Mouse (Mus musculus) left cerebral cortex, postnatal 36 days (tissue): ENCODE measurements at regions not wholly inside any gene's neighbourhood (a gene's known extent, or its start where the extent isn't known, plus 50 kb on each side); places are given as distances from the start of the nearest gene placed in this dataset.
"Not testable (repeated sequence)": the region's sequence is repeated elsewhere in the genome, so short reads cannot be mapped to it uniquely, and the experiment has no call there.

Source experiments
- DNase-seq, 2 experiments: peaks; one replicate each; pipeline ENCODE4 v3.0.0; 2021 to 2022; ENCODE audit warnings: low spot score in 2 of 2, mixed read lengths in 1 of 2
- intact Hi-C: fragments of 180-260 bp; cut with DNase I; formaldehyde crosslinking; loops from one replicate; pipeline ENCODE4 v1.15.1; 2025

DNA sequence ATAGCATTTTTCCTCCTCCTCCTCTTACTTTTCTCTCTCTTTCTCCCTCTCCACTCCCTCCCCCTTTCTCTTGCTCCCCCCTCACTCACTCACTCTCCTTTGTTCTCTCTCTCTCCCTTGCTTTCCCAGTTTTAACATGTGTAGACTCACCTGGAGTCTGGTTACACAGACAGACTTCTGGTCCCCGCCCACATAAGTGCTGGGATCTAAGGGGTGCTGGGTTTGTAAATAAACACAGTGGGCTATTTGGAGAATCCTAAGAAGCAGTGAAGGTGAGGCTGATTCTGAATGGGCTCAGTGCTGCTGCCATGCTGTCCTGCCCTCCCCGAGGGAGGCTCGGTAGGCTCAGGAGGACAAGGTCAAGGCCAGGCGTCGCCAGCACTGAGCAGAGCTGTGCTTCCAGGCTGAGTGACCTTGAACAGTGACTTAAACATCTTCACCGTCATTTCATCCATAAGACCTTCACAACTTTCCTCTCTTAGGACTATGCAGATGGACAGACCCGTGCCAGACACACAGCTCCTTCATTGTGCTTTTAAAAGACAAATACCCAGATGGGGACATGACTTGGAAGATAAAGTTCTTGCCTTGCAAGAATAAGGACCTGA lies 186.7 kb upstream of the Myt1l start:
- no peak for DNase-seq
- intact Hi-C loops, result no loop called here

DNA sequence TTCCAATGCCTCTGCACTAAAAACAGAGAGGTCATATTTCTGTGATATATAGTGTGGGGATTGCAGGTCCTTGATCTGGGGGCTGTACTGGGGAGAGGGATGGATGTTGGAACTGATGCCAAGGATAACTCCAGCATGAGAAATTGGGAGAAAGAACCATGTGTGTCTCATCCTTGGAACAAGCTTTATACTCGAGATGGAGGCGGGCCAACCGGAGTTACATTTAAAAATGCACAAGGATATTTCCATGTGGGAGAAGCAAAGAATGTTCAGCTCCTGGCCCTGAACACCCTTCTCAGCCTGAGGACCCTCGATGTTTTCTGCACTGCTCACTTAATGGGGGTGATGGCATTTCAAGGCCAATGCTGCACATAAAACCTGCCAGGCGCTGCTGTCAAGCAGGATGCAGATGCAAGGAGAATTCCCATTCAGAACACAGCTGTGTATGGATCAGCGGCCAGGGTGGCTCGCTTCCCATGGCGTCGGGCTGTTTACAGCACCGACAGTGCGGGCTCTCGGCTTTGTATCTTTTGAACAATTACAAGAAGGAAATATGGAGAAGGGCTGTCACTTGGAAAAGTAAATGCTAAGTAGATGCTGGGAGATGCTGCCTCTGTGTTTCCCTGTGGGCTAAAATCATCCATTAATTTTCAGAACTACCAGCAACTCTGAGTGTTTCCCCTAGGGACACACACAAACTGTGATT lies 184.9 kb upstream of the Myt1l start:
- peak in 1 of 2 experiments; percentile 19 for DNase-seq
- intact Hi-C loops, result no loop called here

DNA sequence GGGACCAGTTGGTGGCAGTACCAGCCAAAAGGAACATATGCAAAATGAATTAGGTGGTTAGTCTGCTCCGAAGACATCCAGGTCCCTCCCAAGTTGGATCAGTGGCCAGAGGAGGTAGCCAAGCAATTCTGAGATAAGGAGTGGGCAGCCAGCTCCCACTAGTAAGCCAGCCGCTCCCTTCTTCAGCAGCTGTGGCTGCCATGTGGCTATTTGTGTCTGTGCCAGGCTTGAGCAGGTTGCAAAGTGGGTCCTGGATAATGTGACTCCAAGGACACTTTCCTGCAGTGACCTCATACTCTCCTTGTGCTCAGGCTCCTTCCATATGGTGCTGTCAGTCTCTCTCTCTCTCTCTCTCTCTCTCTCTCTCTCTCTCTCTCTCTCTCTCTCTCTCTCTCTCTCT lies 179.5 kb upstream of the Myt1l start:
- intact Hi-C loops, result loop anchor here (5.0 kb wide), 1 partner anchor 489 kb away; no protein-coding TSS in a partner anchor
- DNase-seq, result peak; percentile 33 to 38

DNA sequence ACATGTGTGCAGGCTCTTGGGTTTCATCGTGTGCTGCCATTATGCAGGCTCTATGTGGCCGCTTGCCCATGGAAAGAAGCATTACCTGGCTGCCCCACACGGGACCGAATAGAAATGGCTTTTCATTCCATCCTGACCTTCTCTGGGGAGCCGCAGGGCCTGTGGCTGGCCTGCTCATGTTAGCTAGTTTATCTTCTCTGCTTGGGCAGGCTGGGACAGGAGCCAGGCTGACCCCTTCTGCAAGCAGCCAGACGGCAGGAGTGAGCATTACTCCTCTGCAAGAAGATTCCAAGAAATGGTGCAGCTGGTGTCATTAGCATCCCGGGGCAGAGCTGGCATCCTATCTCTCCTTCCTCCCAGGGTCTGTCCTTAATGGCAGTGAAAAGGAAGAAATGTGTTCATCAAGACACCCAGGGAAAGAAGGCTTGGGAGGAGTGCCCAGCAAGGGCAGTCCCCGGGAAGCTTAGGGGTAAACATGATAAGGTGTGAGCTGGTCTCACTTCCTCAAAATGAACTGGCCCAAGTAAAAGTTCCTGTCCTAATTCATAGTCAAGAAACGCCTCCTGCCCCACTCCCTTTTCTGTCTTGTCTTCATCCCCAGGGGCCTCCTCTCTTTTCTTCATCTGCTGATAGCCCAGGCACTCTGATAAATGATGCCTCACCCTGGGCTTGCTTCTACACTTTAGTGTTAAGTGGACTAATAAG lies 178.9 kb upstream of the Myt1l start:
- no peak for DNase-seq
- intact Hi-C loops, result loop anchor here (5.0 kb wide), 1 partner anchor 488 kb away; no protein-coding TSS in a partner anchor

DNA sequence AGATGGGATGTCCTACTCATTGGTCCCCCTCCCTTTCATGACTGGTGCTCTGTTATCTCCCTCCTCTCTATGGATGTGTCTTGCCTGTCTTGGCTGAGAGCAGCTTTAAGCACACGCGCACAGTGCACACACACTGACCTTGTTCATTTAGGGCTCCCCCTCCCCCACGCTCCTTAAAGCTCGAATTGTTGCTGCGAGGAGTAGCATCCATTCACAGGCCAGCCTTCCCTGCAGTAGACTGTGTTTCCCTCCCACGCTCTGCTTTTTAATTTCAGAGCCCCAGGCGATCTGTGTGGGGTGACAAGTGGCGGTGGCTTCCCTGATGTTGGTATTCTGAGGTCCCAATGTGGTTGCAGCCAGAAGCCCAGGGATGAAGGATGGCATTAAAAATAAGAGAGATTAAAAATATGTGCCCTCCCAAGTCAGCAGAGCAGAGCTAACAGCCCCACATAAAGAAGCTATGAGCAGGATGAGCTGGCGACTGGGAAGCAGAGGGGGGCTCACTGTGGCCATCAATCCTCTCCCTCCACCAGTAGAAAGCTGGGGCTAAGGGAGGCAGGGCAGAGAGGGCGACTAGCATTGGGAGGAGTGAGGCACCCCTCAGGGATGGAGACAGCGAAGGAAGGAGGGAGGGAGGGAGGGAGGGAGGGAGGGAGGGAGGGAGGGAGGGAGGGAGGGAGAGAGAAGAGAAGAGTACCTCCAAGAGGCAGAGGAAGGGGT lies 174.2 kb upstream of the Myt1l start:
- peak; percentile 34 to 38 for DNase-seq
- intact Hi-C loops, result no loop called here

DNA sequence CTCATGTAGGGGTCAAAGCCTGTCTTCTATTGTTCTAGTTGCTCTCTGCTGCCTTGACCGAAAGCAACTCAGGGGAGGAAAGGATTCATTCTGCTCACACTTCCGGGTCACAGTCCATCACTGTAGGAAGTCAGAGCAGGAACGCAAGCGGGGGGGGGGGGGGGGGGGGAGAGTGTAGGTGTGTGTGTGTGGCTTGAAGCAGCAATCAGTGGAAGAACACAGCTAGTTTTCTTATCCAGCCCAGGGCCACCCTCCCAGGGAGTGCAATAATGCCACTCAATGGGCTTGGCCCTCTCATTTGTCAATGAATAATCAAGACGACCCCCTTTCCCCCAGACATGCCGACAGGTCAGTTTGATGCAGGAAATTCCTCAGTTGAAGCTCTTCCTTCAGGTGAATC lies 173.4 kb upstream of the Myt1l start:
- intact Hi-C loops, result no loop called here
- DNase-seq, result no peak

DNA sequence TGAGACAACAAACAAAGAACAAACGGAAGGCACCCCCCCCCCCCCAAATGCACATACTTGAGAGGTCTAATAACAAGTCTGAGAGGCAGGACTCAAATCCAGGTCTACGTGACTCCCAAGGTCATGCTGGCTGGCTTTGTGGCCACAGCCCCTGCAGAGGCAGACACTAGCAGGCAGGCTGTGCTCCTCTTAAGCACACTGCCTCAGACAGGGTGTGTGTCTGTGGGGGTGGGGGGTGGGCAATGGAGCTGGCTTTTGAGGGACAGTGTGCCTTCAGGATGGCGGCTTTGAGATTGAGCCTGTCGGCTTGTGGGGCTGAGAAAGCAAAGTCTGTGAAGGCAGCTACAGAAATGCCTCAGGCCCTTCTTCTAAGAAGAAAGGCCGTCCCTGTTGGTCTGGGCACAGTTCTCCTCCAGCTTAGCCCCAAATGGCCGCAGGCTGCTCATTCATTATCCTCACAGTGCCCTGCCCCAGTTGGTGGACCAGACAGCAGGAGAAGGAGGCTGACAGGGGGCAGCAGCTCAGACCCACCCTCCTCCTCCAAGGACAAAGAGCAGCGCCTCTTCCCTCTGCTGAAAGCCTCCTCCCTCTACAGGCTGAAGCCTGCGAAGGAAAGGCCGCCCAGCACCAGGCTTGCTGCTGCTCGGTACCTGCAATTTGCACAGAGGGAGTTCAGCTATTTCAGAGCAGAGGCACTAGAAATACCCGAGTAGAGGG lies 171.3 kb upstream of the Myt1l start:
- intact Hi-C loops, result no loop called here
- DNase-seq, result peak in 1 of 2 experiments; percentile 31

DNA sequence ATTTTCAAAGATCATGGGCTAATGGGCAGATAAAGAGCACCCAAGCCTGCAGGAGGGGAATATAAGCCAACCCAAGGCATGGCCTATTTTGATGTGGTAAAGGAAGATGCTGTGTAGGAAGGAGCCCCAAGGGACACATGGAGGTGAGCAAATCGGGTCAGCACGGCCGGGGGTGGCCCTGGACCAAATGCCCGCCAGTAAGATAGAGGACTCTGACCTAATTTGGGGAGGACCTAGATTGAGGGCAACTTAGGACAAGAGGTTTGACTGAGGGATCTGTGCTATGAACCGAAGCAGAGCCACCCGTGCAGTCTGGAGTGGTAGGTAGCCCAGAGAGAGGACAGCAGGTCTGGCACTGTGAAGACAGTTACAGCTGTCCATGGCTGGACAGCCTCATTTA lies 166.9 kb upstream of the Myt1l start:
- intact Hi-C loops, result no loop called here
- no peak for DNase-seq

DNA sequence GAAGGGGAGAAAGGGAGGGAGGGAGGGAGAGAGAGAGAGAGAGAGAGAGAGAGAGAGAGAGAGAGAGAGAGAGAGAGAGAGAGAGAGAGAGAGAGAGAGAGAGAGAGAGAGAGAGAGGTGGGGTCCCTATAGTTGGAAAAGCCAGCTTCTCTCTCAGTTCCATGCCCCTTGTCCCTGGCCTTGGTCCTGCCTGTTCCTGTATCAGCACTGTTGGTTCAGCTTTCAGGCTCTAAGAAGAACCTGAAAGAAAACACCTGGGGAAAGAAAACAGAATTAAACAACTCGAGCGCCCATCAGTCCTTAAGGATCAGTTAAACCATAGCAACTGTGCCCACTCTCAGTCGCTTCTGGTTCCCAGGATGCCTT lies 160.5 kb upstream of the Myt1l start:
- intact Hi-C loops, result loop anchor here (1.0 kb wide), 1 partner anchor 159 kb away; no protein-coding TSS in a partner anchor

DNA sequence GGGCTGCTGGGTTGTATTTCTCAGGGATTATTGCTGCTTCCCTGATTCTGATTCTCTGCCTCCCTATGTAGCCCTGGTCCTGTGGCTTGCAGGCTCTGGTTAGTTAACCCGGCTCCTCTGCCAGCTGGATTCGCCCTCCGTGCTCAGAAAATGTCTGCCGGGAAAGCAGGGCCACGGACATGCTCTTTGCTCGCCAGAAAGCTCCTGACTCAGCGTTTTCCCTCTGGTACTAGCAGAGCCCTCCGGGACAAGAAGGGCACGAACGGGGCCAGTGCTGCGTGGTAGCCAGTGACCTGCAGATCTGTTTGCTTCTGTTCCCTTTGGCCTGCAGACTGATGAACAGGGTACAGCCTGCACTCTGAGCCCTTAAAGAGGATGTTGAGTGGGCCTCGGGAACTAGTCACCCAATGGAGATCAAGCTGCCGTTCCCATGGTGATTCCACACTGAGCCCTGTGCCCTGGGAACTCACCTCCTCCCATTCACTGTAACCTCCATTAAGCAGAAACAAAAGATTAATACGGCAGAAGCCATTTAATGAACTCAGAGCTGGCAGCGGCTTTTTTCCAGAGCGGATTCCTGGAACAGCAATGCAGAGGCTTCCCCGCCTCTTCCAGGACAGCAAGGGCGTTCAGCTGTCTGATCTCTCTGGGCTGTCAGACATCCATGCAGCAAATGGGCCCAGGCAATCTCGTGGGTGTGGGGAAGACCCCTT lies 159.9 kb upstream of the Myt1l start:
- intact Hi-C loops, result loop anchor here (1.0 kb wide), 1 partner anchor 158 kb away; no protein-coding TSS in a partner anchor

More for the DNA sequence above, 160.5 kb upstream of the Myt1l start:
- not testable (repeated sequence) for DNase-seq

DNA sequence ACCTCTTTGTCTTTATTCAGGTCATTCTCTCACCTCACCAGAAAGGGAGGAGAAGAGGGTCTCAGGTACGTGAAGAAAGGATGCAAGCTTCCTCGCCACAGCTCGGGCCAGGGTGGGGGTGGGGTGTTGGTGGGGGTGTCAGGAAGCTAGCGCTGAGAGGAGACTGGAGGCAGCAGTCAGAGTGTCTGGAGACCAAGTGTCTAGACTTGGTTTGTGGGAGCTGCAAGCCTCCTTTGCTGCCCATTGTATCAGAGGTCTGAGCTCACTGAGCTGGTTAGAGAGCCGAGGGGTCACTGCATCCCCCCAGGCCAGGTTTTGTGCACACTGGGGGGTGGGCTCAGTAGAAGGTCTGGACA lies 159.4 kb upstream of the Myt1l start:
- intact Hi-C loops, result loop anchor here (1.0 kb wide), 1 partner anchor 158 kb away; no protein-coding TSS in a partner anchor
- peak in 1 of 2 experiments; percentile 27 for DNase-seq

More for the DNA sequence above, 159.9 kb upstream of the Myt1l start:
- peak; percentile 58 to 73 for DNase-seq

DNA sequence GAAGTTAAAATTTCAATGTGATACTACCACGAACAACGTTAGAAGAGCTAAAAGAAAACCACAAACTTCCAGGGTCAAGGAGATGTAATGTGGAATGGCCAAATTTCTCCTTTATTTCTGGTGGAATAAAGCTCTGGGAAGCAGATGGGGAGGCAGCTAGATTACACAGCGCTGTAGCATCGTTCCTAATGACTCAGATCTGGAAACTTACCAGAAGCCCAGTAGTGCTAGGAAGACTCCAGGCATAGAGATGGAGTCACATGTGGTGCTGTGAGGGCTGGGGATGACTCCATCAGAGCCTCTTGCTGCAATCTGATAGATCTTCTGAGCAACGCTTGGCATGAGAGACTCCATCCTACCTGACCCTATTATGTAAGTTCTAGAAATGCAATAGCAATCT lies 136.4 kb upstream of the Myt1l start:
- peak; percentile 13 to 16 for DNase-seq
- intact Hi-C loops, result no loop called here

DNA sequence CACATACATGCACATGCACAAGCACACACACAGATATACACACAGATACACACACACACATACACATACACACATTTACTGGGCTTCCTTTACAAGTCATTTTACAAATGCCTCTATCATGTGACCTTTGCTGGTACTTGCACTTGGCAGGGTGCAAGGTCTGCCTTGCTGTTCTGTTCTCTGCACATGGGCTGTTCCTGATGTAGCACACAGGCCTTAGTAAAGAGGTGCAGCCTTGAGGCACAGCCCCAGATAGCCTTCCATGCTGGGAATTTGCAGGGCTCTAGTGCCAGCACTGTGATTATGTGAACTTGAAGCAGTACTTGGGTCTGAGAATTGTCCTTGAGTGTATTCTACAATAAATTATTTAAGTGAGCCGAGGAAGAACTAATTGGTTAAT lies 133.9 kb upstream of the Myt1l start:
- intact Hi-C loops, result no loop called here
- no peak for DNase-seq

DNA sequence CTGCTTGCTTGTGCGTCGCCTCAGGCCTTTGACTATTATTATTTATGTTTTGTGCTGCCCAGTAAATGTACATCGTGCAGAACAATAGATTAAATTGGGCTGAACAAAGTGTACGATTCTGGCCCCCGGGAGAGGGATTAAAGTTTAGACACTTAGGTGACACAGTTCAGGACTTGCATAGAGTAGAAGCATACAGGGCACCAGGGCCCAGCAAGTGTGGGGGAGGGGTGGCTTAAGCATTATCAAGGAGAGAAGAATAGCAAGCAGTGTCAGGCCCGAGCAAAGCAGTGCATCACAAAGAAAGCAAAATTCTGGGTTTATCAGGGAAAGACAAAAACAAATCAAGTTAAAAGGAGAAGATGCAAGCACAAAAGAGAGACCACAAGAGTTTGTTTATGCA lies 133.3 kb upstream of the Myt1l start:
- intact Hi-C loops, result no loop called here

DNA sequence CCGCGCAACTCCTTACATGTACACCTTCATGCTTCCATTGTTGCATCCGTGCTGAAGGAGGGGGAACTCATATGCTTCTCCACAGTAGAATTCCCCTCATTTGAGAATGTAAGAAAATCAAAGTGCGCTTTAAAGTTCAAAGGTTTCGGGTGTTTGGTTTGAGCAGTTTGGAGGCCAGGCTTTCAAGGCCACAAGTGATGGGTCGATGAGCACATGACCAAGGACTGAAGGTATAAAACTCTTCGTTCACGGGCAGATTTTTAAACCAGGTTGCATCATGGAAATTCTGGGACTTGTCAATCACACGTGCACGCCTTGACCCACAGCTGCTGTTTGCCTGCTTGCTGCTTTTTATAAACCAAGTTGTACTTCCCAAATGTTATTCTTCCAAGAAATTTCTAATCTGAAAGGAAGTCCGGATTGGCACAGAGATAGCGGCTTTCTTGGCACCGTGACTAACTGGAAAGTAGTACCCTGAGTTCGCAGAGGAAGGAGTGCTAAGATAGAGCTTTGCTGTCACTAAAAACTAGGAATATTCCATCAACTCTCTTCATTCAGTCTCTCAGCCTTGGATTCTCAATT lies 132.7 kb upstream of the Myt1l start:
- intact Hi-C loops, result no loop called here
- no peak for DNase-seq

More for the DNA sequence above, 133.3 kb upstream of the Myt1l start:
- DNase-seq, result no peak

DNA sequence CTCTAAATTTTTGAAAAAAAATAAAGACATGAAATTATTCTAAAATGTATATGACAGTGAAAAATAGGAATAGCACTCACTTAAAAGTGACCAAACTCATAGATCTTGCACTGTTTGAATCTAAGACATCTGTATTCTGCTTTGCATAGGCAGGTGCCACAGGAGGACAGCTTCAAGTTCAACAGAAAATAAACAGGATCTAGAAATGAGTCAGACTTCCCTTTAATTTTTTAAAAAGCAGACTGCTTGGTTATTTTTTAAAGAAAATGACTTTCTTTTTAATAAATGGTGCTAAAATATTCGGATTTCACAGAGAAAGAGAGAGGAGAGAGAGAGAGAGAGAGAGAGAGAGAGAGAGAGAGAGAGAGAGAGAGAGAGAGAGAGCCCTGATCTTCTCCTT lies 123.8 kb upstream of the Myt1l start:
- DNase-seq, result no peak
- intact Hi-C loops, result no loop called here

DNA sequence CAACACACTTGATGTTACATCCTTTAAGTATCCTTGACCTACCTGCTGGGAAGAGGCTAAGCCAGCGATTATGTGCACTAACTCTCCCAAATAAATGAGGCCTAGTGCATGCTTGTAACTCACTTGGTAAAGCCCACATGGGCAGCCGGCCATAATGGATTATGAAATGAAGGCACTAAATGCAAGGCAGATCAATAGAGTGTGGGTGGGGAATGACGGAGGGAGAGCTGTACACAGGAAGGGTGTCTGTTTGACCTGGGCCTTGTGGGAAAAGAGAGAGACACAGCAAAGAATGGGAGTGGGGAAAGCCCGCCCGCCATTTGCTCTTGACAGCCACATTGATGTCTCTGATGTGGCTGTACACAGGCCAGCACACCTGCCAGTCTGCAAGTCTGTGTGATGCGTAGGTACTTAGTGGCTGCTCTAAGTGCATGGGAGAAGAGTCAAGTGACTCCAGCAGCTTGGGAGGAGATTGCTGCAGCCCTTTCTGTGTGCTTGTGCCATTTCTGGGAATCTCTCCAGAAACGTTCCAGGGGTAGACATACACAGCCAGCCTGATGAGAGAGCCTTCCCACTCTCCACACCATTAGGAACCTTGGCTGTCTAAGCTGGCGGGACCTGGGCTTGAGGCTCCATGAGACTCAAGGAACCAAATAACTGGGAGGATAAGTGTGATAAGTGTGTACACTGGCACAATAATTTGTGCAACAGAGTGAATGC lies 118.7 kb upstream of the Myt1l start:
- intact Hi-C loops, result no loop called here
- DNase-seq, result no peak

DNA sequence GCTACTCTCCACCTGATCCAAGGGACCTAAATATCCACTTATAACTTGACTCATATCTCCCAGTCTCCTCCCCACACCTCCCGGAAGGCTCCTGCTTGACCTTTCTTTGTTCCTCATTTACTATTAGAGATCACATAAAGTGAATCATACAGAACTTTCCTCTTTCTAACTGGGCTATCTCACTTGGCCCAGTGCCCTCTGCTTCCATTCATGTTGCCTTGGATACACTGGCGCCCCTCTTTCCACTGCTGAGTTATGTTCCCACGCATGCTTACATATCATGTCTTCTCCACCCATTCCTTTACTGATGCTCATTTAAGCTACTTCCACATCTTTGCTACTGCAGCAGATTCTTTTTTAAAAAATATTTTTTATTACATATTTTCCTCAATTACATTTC lies 94.2 kb upstream of the Myt1l start:
- DNase-seq, result no peak
- intact Hi-C loops, result no loop called here
